Mouse (Mus musculus): Measurements from ENCODE around the gene Gtf2e1.

DNA sequence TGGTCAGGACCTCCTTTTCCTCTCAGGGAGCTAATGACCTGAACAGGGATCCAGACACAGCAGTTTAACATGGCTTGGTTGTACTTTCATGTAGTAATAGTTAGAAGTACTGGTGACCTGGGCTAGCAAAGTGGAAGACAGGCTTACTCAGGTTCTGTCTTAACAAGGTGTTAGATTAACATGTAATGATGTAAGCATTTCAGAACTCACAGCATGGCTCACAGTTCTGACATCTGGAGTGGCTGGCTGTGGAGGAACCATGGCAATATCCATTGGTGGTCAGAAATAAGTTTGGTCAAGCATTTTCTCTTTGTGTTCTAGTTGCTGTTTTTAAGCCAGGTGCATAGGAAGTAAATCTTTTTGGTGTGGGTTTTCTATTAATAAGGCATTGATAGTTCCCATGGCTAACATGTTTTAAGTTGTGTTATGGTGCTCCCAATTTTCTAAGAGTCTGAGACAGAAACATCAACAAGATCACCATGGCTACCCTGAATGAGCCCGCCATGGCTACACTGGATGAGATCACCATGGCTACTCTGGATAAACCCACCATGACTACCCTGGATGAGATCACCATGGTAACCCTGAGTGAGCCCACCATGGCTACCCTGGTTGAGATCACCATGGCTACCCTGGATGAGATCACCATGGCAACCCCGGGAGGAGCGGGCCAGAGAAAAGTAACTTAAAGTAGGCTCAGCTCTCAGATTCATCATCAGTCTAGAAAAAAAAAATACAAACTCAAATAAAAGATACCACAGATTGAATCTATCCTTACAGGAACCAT, 52.6 kb downstream of the Gtf2e1 start:
- TF ChIP-seq POLR2A (IDR thresholded peaks at IDR 0.05; ENCODE audit: control insufficient read depth, extremely low read depth, insufficient read depth, low read length, poor library complexity) (no peak), CTCF (IDR thresholded peaks at IDR 0.05; ENCODE audit: borderline replicate concordance, control insufficient read depth, extremely low read depth, insufficient read depth, low read length, poor library complexity) (no peak)
